Mouse (Mus musculus): ENCODE results near the gene Emsy.

GRCm38 (mm10) chr7:98580441-98580840 lies 76.1 kb downstream of the Emsy start:
- TF ChIP-seq EP300 (optimal IDR thresholded peaks at IDR 0.05) (no peak), CTCF (IDR thresholded peaks at IDR 0.05; ENCODE audit: low read depth) (no peak)

Measured in stomach, postnatal 0 days (tissue).